ENCODE assay signal across 7 mouse cellular contexts in the genomic region with DNA sequence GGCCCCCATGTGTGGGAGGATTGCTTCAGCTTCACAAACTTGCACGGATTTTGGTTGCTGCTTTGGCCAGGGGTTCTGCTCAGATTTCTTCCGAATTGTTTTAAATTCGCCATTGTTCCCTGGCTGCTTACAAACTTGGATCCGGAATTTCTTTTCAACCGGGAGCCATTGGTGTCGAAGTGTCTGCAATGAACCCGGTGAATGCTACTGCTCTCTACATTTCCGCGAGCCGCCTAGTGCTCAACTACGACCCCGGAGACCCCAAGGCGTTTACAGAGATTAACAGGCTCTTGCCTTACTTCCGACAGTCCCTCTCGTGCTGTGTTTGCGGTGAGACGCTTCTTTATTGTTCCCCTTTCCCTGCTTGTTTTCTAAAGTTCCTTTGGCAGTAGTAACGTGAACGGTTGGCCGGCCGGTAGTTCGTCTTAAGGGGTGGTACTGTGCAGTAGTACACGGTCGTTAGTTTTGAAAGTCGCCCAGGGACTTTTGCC. TPM values are rescaled to one million over a fixed set of nuclear protein-coding genes. Genes with fewer than 3 reads are reported as not detected.
DNase-seq lines count a peak whose midpoint lies in the region; ATAC-seq and TF ChIP-seq lines count a peak whose summit lies in the region.

No protein-coding gene starts in this region.

- H3K4me1 ChIP-seq in small intestine, adult 2 months (ENCODE audit: control insufficient read depth, insufficient read depth, insufficient read length, low read length) = peaks cover 11% of the 10 kb centered on the region; the same call in 1 of the 2 replicates

- peak; percentile 7 for ATAC-seq in CD4-positive, CD25-positive, alpha-beta regulatory T cell, adult 4 months

- peak overlapping the region; percentile 92 for H3K4me3 ChIP-seq in small intestine, adult 2 months (ENCODE audit: low read depth, low read length)

- no peaks in the 10 kb centered on the region for H3K27me3 ChIP-seq in small intestine, adult 2 months (ENCODE audit: control insufficient read depth, insufficient read depth, low read length)

- peak overlapping the region; percentile 98 for H3K27ac ChIP-seq in small intestine, adult 2 months (ENCODE audit: insufficient read depth, low read depth, low read length)

- peak; percentile 22; the same call in 1 of the 2 replicates for TF ChIP-seq CTCF in small intestine, adult 2 months (IDR thresholded peaks at IDR 0.05; ENCODE audit: extremely low read depth, insufficient read length, insufficient replicate concordance, low read depth, low read length)

- DNase-seq in adipocyte (ENCODE audit: low spot score) = peak; percentile 43
- DNase-seq in forelimb bud, embryonic 11.5 days (ENCODE audit: low read depth, low spot score) = peak; percentile 57
- peak; percentile 39 for DNase-seq in kidney, adult 9 months
- peak; percentile 59 for DNase-seq in lung, postnatal 10 days
- DNase-seq in urinary bladder, postnatal 10 days (ENCODE audit: low spot score) = no peak

- WGBS in small intestine, adult 2 months = under 1% methylated on average over 25 of the region's 25 CpGs

- no peak for TF ChIP-seq POLR2A in small intestine, adult 2 months (IDR thresholded peaks at IDR 0.05; ENCODE audit: low read depth, low read length)

- no peaks in the 10 kb centered on the region for H3K36me3 ChIP-seq in small intestine, adult 2 months (ENCODE audit: control insufficient read depth, insufficient read depth, low read length)

RNA-seq across cellular contexts. Expression of gene Msl2, which starts 1.2 kb away (rescaled TPM):
- polyA plus RNA-seq in CD4-positive, CD25-positive, alpha-beta regulatory T cell, adult 4 months (2017; shearing (Covaris generic)) = 10 to 100 TPM in 1 of 2 experiments, 1 to 10 TPM in 1; 8.2 to 12.9 TPM
- polyA plus RNA-seq in small intestine, adult 2 months (2012; rRNA removed) = 14.2 and 24.4 TPM in 2 replicates

RNA-seq across cellular contexts. Expression of gene Pccb, which starts 40.4 kb away (rescaled TPM):
- 10 to 100 TPM in 1 of 2 experiments, 1 to 10 TPM in 1; 9.7 to 12.9 TPM for polyA plus RNA-seq in CD4-positive, CD25-positive, alpha-beta regulatory T cell, adult 4 months (2017; shearing (Covaris generic))
- 41.9 and 60.1 TPM in 2 replicates for polyA plus RNA-seq in small intestine, adult 2 months (2012; rRNA removed)
